Mouse (Mus musculus) brain, embryonic 14.5 days (tissue): Measurements from ENCODE around the gene Gm11444. TPM values are rescaled to one million over a fixed set of nuclear protein-coding genes. Genes with fewer than 3 reads are reported as not detected.

Source experiments
- DNase-seq: peaks from one replicate; pipeline ENCODE4 v3.0.0-alpha.2; 2011; ENCODE audit warnings: low read depth
- CTCF ChIP-seq: fragments of 200-500 bp; IDR thresholded peaks from 2 replicates; pipeline ENCODE4 v1.5.1; 2012; ENCODE audit warnings: inconsistent platforms, mild to moderate bottlenecking, moderate library complexity, borderline replicate concordance; ENCODE audit not compliant: insufficient read depth, insufficient read length; ENCODE audit errors: extremely low read depth
- POLR2A ChIP-seq: fragments of 200-500 bp; IDR thresholded peaks from 2 replicates; pipeline ENCODE4 v1.6.1; 2012; ENCODE audit warnings: mild to moderate bottlenecking, inconsistent platforms, borderline replicate concordance; ENCODE audit not compliant: poor library complexity, insufficient read depth, insufficient read length, severe bottlenecking; ENCODE audit errors: extremely low read depth
- polyA plus RNA-seq: library from polyadenylated mRNA; depleted of rRNA; stranded (reverse); fragments of >200 nt; gene quantifications from 2 replicates; pipeline ENCODE4 v1.2.3, GENCODE M21; 2012

Gm11444 gene
- polyA plus RNA-seq, 1 experiment: not detected

- TF ChIP-seq CTCF (no peak), POLR2A (no peak)
- peak; percentile 49 for DNase-seq
Observed at GRCm38 (mm10) chr11:85832231-85832924, 17.8 kb downstream of the Gm11444 start, which contains the start of gene Tbx2. TSS of gene Tbx2 (plus strand) at chr11:85832551.

- TF ChIP-seq POLR2A (no peak), CTCF (no peak)
Observed at GRCm38 (mm10) chr11:85831656-85832230, 18.4 kb downstream of the Gm11444 start.

GRCm38 (mm10) chr11:85830901-85831341 is 19.2 kb downstream of the Gm11444 start:
- DNase-seq: peak; percentile 37
- TF ChIP-seq POLR2A (no peak), CTCF (peak; percentile 6; the same call in 1 of the 2 replicates)

More at GRCm38 (mm10) chr11:85831656-85832230, 18.4 kb downstream of the Gm11444 start:
- peak; percentile 42 for DNase-seq

GRCm38 (mm10) chr11:85829520-85830440 is 20.4 kb downstream of the Gm11444 start:
- no peak for TF ChIP-seq CTCF
- no peak for TF ChIP-seq POLR2A
- no peak for DNase-seq

- TF ChIP-seq CTCF (no peak), POLR2A (no peak)
- no peak for DNase-seq
Observed at GRCm38 (mm10) chr11:85828691-85829519, 21.2 kb downstream of the Gm11444 start.

- TF ChIP-seq CTCF: no peak
- TF ChIP-seq POLR2A: no peak
- DNase-seq: no peak
Observed at GRCm38 (mm10) chr11:85827342-85827741, 22.8 kb downstream of the Gm11444 start.

GRCm38 (mm10) chr11:85825823-85826222 is 24.3 kb downstream of the Gm11444 start:
- no peak for TF ChIP-seq CTCF
- no peak for TF ChIP-seq POLR2A

GRCm38 (mm10) chr11:85825031-85825430 is 25.1 kb downstream of the Gm11444 start:
- TF ChIP-seq POLR2A: no peak
- TF ChIP-seq CTCF: no peak
- no peak for DNase-seq

More at GRCm38 (mm10) chr11:85825823-85826222, 24.3 kb downstream of the Gm11444 start:
- no peak for DNase-seq

- DNase-seq: no peak
- no peak for TF ChIP-seq POLR2A
- no peak for TF ChIP-seq CTCF
Observed at GRCm38 (mm10) chr11:85823794-85824193, 26.3 kb downstream of the Gm11444 start.

GRCm38 (mm10) chr11:85823181-85823580 is 27.0 kb downstream of the Gm11444 start:
- TF ChIP-seq CTCF: peak; percentile 76; the same call in 1 of the 2 replicates
- TF ChIP-seq POLR2A: no peak
- DNase-seq: peak; percentile 75

- no peak for TF ChIP-seq POLR2A
- TF ChIP-seq CTCF: no peak
- no peak for DNase-seq
Observed at GRCm38 (mm10) chr11:85821659-85822058, 28.5 kb downstream of the Gm11444 start.
